Mouse (Mus musculus) embryonic fibroblast, embryonic 13.5 days (primary cell): ENCODE measurements around the gene Vgf.

Source experiments
- CTCF ChIP-seq: IDR thresholded peaks from 2 replicates; pipeline ENCODE4 v1.5.1; 2011; ENCODE audit warnings: mild to moderate bottlenecking, control low read depth, low read length, moderate library complexity, borderline replicate concordance; ENCODE audit not compliant: insufficient read depth
- POLR2A ChIP-seq: IDR thresholded peaks from 2 replicates; pipeline ENCODE4 v1.6.1; 2011; ENCODE audit warnings: low read depth, mild to moderate bottlenecking, control low read depth, low read length, moderate library complexity

DNA sequence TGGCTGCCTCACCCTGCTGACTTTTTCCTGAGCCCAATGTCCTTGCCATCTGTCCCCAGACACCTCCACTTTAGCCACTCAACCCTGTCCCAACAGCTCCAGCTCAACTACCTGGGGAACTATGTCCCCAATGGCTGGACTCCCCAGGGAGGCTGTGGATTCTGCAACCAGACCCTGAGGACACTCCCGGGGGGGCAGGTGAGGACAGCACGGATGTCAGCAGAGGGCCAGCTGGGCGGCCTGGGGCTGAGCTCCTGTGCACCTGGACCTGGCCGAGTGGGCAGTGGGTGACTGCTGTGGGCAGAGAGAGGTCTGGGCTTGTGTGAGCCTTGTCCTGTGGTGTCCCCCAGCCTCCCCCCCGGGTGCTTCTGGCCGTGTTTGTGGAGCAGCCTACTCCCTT lies 36.4 kb upstream of the Vgf start:
- TF ChIP-seq CTCF (no peak), POLR2A (no peak)
